Mouse (Mus musculus): Measurements from ENCODE around the gene Cldn6.

The Cldn6 gene

DNA sequence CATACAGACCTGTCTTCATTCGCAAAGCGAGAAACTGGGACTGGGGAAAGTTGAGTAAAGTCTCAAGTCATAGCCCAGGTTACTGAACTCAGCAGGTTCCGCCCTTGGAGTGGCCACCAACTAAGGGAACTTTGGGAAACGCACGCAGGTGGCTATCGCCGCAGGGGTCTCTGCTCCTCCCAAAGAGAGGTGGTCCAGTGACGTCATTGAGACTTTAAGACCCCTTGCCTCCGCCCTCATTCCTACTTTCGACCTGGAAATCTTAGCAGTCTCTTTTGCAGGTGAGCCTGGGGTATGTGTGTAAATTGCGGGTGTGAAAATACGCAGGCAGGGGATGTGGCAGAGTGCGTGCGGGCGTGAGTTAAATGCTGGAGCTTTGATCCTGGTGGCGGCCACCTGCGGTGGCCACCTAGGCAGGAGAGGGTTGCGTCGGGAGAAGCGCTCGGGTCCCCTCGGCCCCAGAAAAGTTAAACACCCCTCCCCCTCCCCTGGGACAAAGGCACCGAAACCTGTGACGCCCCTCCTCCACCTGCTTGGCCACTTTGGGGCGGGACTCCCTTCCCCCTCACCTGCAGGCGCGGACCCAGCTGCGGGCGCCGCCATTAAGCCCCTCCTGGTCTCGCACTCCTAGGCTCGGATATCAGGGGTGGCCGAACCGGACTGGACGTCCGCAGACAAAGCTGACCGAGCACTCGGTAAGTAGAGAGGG, at the start of gene Cldn6:
TSS of gene Cldn6 (plus strand) at position 123 of the 709 bp plus-strand sequence.
- WGBS = 9% methylated on average over 38 of the region's 38 CpGs

DNA sequence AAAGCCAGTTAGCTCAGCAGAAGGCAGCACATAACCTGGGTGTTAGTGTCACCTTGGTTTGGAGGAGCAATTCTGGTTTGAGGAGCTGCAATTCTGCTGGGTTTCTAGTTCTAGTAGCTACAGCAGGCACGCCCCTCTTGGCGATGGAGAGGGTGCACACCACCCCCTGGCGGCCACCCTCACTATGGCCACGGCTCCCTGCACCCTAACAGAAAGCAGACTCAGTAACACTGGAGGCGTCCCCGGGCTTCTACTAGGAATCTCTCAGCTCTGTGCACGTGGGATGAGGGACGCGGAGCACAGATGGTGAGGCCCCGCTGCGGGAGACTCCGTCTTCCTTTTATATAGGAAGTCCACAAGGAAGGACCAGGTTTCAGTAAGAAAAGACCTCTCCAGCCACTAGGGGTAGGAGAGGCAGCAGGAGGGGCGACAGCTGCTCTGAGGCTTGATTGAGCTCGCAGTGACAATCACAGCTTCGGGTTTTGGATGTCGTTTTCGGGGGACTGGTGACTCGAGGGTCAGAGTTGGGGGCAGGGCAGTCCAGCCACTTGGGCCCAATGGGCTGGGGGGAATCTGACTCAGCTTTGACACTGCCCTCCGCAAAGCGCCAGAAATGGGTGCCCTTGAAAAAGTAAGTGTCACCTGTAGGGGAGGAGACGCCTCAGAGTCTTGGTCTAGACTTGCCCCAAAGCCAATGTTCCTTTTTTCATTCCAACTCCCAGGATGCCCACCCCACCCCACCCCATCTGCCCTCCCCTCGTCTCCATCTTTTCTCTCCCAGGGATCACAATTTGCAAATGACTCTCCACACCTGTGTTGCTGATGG, 48.6 kb upstream of the Cldn6 start:
- WGBS = 16% methylated on average over 22 of the region's 22 CpGs

DNA sequence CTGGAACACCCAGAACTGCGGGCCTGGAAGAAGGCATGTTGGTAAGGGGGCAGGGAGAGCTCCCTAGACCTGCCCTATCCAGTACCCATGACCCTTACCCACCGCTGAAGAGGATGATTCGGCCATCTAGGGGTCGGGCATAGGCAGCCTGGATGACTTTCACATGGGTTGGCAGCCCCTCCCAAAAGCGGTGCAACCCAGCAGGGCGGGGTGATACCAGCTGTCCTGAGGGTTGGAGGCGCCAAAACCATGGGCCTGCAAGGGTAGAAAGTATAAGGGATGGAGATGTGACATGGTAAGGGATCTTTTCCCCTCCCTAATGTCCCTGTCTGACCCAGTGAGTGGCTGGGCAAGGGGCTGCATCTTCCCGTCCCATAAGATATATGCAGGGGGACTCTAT, 47.8 kb upstream of the Cldn6 start:
- WGBS = 85% methylated on average over 8 of the region's 8 CpGs

DNA sequence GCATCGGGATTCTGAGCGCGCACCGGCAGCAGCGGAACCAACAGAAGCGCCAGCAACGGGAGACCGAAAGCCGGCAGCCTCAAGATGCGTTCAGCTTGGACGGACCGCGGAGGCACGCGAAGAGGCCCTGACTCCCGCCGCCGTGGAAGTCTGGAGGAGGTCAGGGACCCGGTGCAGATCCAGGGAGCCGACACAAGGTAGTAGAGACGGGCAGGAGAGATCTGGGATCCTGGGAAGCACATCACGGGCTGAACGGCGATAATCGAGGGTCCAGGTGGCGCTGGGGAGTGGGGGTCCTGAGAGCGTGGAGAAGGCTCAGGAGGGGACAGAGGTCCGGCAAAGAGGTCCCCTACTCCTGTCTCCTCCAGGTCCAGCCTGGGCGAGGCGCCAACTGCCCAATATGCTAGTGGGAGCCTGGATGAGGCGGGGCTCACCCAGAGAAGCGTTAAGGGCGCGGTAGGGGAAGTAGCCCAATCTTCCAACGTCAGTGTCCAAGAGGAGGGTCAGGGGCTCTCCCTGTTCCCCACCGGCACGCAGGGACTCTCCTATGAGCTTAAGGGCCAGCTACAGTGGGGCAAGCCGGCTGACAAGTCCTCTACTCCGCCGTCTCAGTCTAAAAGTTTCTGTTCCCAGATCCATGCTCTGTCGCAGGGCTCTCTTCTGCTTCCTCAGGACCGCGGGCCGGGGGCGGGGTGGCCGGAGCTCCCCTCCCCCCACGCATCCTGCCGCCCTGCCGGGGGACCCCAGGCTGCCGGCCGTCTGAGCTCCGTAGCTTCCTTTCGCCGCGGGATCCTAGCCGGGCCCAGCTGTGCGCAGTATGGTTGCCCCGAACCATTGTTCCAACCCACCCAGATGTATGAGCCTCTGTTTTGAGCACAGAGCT, 34.2 kb upstream of the Cldn6 start, which contains the start of gene Mmp25:
TSS of gene Mmp25 (minus strand) at position 665 of the 883 bp plus-strand sequence.
- 4% methylated on average over 58 of the region's 58 CpGs for WGBS

DNA sequence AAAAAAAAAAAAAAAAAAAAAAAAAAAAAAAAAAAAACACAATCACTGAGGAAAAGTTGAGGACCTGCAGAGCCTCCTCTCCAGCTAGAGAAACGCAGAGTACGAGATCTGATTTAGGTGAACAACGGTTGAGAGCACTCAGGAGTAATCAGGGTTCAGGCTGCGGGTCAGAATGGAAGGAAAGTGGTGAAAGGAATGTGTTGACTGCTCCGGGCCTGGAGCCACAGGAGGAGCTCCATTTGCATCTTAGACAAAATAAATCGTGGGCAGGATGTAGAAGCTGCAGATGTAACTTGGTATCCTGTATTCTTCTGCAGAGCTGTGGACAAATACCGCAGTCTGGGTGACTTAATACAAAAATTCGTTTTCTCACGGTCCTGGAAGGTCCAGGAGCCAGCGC, 33.2 kb upstream of the Cldn6 start:
- WGBS = 69% methylated on average over 10 of the region's 10 CpGs

DNA sequence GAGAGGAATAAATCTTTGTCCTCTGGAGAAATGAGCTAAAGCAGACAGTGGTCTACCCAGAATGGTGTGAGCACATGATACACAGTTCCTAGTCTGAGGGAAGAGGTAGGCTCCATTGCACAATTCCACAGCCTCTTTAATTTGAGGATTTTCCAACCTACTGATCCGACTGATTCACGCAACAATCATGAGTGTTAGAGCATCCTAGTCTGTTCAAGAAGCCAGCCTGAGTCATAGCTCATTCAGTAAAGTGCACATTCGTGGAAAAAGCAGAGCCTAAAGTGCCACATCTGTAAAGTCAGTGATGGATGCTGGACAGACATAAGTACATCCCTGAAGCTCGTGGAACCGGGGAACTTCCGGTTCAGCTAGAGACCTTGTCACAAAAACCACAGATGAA, 27.7 kb upstream of the Cldn6 start:
- WGBS = 73% methylated on average over 6 of the region's 6 CpGs

DNA sequence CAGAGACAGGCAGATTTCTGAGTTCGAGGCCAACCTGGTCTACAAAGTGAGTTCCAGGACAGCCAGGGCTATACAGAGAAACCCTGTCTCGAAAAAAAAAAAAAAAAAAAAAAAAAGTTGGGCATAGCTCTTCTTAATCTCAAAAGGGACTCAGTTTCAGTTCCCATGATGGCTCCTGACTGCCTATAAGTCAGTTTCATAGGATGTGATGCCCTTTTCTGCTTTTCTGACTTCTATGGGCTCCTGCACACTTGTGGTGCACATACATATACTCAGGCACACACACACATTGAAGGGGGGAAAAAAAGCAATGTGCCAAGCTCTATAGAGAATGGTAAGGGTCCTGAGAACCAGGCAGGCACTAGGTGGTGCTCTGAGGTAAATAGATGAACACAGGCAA, 25.7 kb upstream of the Cldn6 start:
- 67% methylated on average over 2 of the region's 2 CpGs for WGBS

DNA sequence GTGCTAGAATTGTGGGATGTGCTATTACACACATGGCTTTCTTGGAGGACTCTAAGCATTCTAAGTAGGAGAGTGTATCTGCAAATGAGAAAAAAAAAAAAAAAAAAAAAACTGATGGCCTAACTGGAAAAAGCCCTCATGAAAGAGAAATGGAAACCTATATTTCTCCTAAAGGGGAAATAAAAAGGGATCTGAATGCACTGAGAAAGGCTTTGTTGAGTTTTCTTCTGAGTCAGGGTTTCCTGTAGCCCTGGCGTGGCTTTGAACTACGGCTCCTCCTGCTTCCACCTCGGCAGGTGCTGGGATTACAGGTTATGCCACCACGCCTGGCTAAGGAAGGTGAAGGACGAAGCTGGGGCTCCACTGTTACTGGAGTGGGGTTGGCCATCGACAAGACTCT, 25.0 kb upstream of the Cldn6 start:
- 72% methylated on average over 6 of the region's 6 CpGs for WGBS

DNA sequence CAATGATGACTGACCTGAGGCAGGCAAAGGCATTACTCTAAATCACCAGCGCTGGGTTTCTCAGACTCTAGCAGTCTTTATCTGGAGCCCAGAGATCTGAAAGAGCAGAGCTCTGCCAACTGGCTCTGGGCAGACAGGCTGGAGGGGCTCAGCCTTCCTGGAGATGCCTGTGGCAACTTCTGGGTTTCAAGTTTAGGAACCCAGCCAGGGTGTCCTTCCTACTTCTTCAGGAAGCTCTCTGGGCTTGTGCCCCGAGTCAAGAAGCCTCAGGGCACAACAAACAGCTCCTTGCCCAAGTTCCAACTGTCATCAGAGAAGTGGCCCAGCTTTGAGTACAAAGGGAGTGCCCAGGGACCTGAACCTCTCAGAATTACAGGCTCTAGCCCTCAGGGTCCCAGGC, 24.6 kb upstream of the Cldn6 start:
- WGBS = 62% methylated on average over 2 of the region's 2 CpGs

DNA sequence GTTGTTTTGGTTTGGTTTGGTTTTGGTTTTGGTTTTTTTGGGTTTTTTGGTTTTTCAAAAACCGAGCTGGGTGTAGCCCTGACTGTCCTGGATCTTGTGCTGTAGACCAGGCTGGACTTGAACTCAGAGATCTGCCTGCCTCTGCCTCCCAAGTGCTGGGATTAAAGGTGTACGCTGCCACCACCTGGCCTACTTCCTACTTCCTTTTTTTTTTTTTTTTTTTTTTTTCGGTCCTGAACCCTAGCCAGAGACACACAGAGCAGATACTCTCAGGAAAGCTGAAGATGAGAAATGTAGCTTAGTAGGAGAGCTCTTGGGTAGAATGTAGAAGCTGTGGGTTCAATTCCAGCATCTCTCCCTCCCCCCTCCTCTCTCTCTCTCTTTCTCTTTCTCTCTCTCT, 20.6 kb upstream of the Cldn6 start:
- 89% methylated on average over 3 of the region's 3 CpGs for WGBS

DNA sequence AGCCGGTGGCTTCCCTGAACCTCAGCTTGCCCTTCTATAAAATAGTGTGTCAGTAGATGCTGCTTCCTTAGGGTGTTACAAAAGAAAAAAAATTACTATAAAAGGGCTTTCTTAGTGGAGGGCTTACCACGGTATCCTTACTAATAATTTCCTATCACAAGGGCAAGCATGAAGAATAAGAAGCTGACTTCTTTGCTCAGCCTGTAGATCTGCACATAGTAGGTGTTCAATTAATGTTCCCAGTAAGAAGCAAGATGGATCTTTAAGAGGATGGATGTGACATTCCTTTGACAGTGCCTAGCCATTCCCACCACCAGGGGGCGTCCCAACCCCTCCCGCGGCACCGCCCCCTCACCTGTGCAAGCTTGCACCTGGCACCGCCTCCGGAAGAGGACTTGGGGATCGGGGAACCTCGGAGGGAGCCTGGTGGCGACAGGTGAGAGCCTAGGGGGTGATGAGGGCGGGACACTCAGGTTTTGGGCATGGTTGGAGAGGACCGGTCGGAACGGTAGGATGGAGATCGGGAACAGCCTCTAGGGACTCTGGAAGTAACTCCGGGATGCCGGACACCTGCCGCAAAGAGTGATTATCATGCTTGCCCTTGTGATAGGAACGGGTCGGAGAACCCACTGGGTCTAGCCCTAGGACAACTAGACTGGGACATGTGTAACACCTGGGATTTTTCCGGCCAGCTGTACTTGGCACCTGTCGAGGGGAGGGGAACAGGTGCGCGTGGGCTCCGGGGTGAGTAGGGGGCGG, 18.8 kb upstream of the Cldn6 start, which contains the start of gene Bicdl2:
TSS of gene Bicdl2 (plus strand) at position 390 of the 759 bp plus-strand sequence.
- WGBS = 4% methylated on average over 27 of the region's 27 CpGs

DNA sequence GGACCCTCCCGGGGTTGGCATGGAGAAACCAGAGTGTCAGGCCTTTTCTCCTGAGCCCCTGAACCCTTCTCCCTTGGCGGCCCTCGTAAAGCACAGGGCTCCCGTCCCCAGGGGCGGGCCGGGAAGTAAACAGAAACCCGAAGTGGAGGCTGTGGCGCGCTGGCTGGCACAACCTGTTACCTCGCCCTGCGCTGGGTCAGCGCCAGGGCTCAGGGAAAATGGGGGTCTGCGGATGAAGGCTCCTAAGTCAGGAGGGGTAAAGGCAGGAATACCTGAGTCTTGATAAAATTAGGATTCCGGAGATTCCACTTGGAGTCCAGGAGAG, 18.2 kb upstream of the Cldn6 start:
- 4% methylated on average over 14 of the region's 14 CpGs for WGBS

DNA sequence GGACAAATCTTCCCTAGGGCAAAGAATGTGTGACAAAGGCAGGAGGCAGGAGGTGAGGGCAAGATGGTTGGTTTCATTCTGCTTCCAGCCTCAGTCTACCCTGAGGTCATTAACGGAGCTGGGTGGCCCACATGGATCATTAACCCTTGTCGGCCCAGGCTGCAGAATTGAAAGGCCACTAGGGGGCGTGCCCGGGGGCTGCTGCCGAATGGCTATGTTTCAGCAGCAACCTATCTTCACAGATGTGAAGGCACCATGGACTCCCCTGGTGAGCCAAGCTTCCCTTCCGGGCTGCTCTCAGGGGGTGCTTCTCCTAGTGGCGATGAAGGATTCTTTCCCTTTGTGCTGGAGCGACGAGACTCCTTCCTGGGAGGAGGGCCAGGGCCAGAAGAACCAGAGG, 17.5 kb upstream of the Cldn6 start:
- 3% methylated on average over 9 of the region's 9 CpGs for WGBS

DNA sequence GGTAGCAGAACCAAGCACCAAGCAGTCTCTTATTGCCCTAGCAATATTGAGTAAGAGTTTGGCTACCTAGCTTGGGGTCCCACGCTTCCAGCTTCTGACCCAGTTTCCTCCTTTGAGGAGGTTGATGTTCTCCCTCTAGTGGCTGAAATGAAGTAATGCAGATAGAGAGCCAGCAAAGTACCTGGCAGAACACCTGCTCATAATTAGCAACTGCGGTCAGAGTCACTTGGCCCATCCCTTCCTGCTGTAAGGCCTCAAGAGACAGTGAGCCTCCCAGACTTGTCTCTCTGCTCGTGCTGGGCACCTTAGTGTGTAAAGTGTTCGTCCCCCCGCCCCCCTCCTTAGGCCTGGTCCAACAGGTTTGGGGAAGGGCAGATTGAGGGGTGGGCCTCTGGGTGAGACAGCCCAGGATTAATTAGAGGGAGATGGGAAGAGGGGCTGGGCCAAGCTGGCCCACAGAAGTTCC, 14.5 kb upstream of the Cldn6 start:
- WGBS = 26% methylated on average over 5 of the region's 5 CpGs

DNA sequence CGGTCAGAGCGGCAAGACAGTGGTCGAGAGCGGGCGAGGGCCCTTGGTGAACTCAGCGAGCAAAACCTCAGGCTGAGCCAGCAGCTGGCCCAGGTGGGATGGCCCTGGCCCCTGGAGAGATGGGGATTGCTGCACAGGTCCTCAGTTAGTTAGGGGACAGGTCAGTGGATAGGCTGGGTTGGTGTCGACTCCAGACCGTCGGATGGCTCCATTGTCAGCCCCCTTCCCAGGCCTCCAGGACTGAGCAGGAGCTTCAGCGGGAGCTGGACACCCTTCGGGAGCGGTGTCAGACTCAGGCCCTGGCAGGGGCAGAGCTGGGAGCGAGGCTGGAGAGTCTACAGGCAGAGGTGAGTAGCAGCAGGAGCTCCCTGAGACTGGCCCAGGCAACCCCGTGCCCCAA, 13.5 kb upstream of the Cldn6 start:
- WGBS = 89% methylated on average over 14 of the region's 14 CpGs

DNA sequence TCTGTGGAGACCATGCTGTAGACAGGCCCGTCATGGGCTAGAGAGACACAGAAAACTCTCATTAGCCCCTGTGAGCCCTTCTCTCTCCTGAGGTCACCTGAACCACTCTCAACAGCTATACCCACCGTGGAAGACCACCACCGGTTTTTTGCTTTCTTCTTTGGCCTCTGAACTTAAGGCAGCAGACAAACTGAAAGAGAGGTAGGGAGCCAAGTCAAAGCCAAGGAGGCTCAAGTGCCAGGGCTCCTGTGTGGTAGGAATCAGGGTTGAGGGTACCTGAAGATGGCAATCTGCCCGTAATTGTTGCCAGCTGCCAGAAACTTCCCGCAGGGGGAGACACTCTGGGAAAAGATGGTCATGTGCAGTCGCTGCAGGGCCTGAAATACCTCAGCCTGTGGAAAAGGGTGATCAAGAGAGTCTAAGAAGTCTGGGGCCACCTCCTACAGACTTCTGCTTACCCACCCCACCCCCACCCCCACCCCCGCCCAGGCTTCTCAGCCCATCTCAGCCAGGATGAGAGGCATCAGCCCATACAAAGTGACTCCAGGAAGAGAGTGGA, 8.5 kb upstream of the Cldn6 start:
- 87% methylated on average over 7 of the region's 7 CpGs for WGBS

DNA sequence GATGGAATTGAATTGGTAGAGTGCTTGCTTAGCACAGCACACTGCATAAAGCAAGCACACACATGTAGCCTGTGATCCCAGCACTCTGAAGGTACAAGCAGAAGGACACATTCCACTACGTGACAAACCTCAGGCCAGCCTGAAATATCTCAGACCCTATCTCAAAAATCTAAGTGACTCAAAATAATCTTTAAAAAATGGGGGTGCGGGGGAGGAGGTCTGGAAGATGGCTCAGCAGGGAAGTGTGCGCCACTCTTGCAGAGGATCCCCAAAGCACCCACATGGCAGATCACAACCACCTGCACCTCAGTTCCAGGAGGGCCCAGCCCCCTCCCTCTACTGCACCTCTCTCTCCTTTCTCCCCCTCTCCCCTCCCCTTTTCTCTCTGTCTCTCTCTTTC, 7.5 kb upstream of the Cldn6 start:
- 92% methylated on average over 3 of the region's 3 CpGs for WGBS

DNA sequence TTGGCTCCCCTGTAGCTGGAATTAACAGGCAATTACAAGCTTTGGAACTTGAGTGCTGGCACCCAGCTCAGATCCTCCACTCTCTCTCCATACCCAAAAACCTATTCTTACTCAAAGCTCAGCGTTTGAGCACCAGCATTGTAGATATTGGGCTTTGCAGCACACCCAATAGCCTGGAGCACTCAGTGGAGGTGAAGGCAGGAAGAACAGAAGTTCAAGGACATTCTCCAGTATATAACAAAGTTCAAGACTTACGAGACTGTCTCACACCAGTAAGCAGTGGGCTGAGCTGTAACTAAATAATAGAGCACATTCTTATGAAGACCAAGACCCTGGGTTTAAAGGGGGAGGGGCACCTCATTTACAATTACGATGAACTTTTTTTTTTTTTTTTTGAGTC, 6.3 kb upstream of the Cldn6 start:
- 59% methylated on average over 3 of the region's 3 CpGs for WGBS

DNA sequence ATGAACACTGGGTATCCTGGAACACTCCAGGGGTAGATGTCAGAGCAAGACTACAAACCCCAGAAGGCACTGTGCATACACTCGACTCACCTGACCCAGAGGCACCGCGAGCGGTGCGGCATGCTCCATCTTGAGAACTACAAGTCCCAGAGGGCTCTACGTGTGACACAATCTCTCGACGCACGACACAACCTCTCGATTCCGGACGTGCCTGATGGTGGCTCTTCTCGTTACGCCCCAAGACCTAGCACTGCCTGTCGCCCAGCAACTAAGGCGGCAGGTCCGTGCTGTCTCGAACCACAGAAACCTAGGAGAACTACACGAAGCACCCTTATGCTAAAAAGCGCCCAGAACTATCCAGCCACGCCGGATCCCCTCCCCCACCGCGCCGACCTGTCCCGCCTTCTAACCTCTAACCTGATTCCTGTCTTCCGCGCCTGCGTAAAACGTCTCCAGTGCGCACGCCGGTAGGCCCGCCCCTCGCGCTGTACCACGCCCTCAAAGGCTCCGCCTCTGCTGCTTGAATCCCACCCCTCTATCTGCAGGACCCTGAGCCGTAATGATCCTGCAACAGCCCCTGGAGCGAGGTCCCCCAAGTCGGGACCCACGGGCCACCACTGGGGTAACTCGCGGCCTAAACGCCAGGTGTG, 5.5 kb upstream of the Cldn6 start, which contains the start of the genes Hcfc1r1 and Thoc6:
TSS of gene Hcfc1r1 (plus strand) at position 173 of the 650 bp plus-strand sequence.
TSS of gene Thoc6 (minus strand) at position 459 of the 650 bp plus-strand sequence.
- under 1% methylated on average over 45 of the region's 45 CpGs for WGBS

DNA sequence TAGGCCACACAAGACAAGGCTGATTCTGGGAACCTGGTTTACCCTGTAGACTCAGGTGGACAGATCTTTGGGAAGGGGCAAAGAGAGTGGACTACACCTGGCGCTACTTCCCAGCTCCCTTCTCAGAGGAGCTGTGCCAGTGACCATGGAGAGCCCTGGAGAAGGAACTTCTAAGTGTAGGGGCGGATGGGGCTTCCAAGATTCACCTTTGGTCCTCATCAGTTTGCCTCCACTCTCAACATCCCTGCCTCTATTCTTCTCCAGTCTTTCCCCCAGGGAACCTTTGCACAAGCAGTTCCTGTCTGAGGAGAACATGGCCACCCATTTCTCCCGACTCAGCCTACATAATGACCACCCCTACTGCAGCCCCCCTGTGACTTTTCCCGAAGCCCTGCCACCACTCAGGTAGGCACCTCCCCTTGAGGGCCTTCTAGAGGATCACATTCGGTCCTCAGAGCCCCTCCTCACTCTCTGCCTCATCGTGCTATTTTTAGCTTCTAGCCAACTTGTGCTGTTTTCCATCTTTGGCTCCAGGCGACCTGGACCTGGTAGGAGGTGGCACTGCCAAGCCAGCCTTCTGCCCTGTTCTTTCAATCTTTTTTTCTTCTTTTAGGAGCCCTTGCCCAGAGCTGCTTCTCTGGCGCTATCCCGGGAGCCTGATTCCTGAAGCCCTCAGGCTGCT, 4.6 kb upstream of the Cldn6 start:
- 25% methylated on average over 9 of the region's 9 CpGs for WGBS
